Mouse (Mus musculus): ENCODE results near the gene Rnf43. TPM values are rescaled to one million over a fixed set of nuclear protein-coding genes. Genes with fewer than 3 reads are reported as not detected.

Rnf43 gene
- polyA plus RNA-seq, 1 experiment from 2014 or later, result 5.5 TPM

DNA sequence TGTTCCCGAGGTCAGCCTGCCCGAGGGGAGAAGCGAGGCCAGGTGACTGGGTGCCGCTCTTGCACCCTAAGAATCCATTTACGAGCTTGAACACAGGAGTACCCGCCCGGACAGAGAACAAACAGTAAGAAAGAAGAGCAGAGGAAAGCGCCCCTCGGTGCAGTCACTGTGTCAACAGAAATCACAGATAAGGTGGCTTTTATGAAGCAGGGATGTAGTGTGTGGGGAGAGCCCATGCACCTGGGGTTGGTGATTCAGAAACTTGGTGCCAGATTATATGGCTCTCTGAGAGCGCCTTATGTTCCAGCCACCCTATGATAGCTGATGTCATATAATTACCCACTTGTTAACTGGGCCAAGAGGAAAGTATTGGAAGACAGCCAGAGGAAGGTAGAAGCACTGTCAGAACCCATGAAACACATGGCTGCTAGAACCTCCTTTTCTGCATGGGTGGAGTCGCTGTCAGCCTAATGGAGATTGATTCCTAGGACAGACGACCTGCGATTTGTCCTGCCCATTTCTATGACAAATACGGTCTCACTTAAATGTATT lies 34.7 kb downstream of the Rnf43 start:
- no peak overlapping the region for H3K27ac ChIP-seq
- no peaks in the 10 kb centered on the region for H3K27me3 ChIP-seq
- no peak overlapping the region for H3K9ac ChIP-seq
- no peak for ATAC-seq (ENCODE audit: insufficient number of reproducible peaks, insufficient read depth, low FRiP score, low TSS enrichment)
- no peaks in the 10 kb centered on the region for H3K9me3 ChIP-seq
- no peak overlapping the region for H3K4me2 ChIP-seq (replicated peaks)
- H3K36me3 ChIP-seq, result no peaks in the 10 kb centered on the region
- WGBS, result 80% methylated on average over 14 of the region's 14 CpGs
- H3K4me1 ChIP-seq, result no peaks in the 10 kb centered on the region
- H3K4me3 ChIP-seq, result no peak overlapping the region

DNA sequence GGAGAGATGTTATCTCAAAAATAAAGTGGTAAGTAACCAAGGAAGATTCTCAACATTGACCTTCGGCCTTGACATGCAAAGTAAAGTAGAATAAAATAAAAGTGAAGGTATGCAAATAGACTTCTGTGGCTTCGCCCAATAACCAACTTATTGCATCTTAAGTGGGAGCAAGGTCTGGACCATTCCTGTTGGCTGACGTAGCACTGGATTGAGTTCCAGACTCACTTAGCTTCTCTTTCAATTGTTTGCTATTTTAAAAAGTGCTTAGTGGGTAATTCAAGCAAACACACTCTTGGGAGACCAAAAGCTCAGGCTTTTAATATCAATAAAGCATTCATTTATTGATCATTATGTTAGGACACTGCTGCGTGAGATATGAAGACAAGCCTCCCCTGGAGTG lies 35.6 kb downstream of the Rnf43 start:
- WGBS, result 90% methylated on average over 4 of the region's 4 CpGs
- H3K4me1 ChIP-seq, result no peaks in the 10 kb centered on the region
- no peak for ATAC-seq (ENCODE audit: insufficient number of reproducible peaks, insufficient read depth, low FRiP score, low TSS enrichment)
- H3K27me3 ChIP-seq, result no peaks in the 10 kb centered on the region
- H3K9me3 ChIP-seq, result no peaks in the 10 kb centered on the region
- no peak overlapping the region for H3K4me3 ChIP-seq
- H3K4me2 ChIP-seq (replicated peaks), result no peak overlapping the region
- no peaks in the 10 kb centered on the region for H3K36me3 ChIP-seq
- H3K27ac ChIP-seq, result no peak overlapping the region
- no peak overlapping the region for H3K9ac ChIP-seq

DNA sequence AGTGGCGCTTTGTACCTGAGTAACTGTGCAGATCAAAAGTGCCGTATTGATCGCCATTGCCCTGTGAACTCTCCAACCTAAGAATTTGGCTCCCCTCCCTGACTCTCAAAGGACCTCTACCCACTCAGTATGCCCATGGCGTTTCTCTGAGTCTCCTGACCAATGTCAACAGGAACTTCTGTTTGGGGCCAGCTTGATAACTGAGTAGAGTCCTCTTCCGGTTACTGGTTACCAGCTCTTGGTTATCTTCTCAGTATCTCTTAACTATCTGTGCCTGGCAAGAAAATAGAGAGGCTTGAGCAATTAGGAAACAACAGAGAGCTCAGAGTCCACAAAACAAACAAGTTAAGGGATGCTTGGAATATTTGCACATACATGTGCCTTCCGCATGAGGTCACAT lies 38.6 kb downstream of the Rnf43 start:
- Histone ChIP-seq H3K9me3 (no peaks in the 10 kb centered on the region), H3K27ac (no peak overlapping the region), H3K4me1 (no peaks in the 10 kb centered on the region), H3K27me3 (no peaks in the 10 kb centered on the region), H3K4me3 (no peak overlapping the region), H3K4me2 (replicated peaks) (no peak overlapping the region), H3K36me3 (no peaks in the 10 kb centered on the region), H3K9ac (no peak overlapping the region)
- ATAC-seq (ENCODE audit: insufficient number of reproducible peaks, insufficient read depth, low FRiP score, low TSS enrichment), result no peak
- WGBS, result 86% methylated on average over 6 of the region's 6 CpGs

DNA sequence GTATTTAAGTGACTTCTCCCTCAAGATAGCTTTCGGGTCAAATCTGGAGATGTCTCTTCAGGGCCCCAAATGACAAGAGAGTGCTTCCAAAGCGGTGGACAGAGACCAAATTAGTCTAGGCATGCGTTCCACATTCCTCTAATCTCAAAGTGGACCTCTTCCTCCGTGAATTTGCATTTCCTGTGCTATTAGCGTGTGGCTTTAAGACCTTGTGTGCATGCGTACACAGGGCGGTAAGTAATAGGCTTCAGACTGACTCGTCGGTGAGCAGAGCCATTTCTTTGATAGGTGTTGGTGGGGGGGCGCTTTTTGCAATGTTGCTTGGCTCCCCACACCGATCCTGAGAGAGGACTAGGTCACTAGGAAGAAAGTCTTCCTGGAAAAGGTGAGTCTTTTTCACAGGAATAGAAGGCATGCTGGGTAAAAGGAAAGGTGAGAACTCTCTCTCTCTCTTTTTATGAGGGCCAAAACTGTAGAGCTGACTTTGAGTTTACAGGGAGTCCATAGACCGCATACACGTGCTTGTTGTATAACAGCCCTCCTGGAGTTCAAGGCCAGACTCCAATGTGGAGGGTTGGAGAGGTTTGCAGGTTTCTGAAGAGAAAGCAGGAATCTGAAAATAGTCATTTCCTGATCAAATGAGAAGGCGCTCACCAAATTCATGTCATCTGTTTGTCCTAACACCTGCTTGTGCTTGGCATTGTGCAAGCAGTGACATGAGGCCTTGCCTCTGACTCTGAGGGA lies 39.5 kb downstream of the Rnf43 start:
- Histone ChIP-seq H3K4me3 (no peak overlapping the region), H3K36me3 (no peaks in the 10 kb centered on the region), H3K27ac (no peak overlapping the region), H3K9me3 (no peaks in the 10 kb centered on the region), H3K4me2 (replicated peaks) (no peak overlapping the region), H3K9ac (no peak overlapping the region), H3K4me1 (no peaks in the 10 kb centered on the region), H3K27me3 (no peaks in the 10 kb centered on the region)
- 76% methylated on average over 14 of the region's 14 CpGs for WGBS
- ATAC-seq (ENCODE audit: insufficient number of reproducible peaks, insufficient read depth, low FRiP score, low TSS enrichment), result no peak

DNA sequence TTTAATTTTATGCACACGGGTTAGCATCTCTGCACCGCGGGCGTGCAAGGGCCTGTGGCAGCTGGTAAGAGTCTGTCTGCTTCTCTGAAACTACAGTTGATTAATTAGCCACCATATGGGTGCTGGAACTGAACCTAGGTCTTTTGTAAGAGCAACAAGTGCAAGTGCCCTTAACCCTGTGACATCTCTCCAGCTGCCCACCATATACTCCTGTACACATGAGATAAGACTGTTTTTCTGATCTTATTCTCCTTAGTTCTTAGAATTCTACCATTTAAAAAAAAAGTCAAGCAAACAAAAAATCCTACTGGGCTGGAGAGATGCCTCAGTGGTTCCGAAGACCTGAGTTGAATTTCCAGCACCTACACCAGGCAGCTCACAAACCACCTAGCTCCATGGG lies 41.1 kb downstream of the Rnf43 start:
- Histone ChIP-seq H3K4me3 (no peak overlapping the region), H3K27me3 (no peaks in the 10 kb centered on the region), H3K36me3 (no peaks in the 10 kb centered on the region), H3K4me2 (replicated peaks) (no peak overlapping the region), H3K4me1 (no peaks in the 10 kb centered on the region), H3K9me3 (no peaks in the 10 kb centered on the region), H3K9ac (no peak overlapping the region), H3K27ac (no peak overlapping the region)
- no peak for ATAC-seq (ENCODE audit: insufficient number of reproducible peaks, insufficient read depth, low FRiP score, low TSS enrichment)
- WGBS, result 87% methylated on average over 5 of the region's 5 CpGs

DNA sequence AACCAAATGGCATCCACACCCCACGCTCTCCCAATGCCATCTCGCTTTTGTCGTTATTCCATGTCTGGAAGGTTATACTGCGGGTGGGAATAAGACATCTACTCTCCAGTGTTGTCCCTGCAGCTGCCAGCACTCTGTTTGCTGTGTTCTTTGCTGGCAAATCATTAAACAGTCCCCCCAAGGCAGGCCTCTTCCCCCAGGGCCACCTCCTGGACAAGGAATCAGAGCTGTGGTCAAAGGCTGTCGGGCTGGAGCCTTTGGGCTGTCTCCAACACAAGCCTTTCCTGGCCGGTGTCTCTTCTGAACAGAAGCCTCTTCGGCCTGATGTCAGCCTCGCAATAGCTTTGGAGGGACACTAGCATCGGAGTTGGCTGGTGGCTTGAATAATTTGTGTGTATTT lies 41.8 kb downstream of the Rnf43 start:
- WGBS, result 91% methylated on average over 9 of the region's 9 CpGs

DNA sequence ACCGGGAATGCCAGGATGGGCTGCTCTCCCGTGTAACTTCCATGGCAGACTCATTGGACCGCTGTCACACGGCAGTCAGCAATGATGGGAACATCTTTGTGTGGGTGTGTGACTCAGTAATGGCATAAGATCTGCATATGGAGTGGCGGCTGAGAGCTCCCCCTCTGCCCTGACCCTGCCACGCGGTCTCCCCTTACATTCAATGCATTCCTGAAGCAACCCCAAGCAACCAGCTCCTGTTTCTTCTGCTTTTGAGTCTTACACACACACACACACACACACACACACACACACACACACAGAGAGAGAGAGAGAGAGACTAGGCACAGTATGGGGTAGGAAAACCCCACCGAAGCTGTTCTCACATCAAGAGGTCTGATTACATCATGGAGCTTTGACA lies 45.0 kb downstream of the Rnf43 start:
- no peak overlapping the region for H3K9ac ChIP-seq
- no peak overlapping the region for H3K4me2 ChIP-seq (replicated peaks)
- H3K9me3 ChIP-seq, result no peaks in the 10 kb centered on the region
- no peak overlapping the region for H3K4me3 ChIP-seq
- ATAC-seq (ENCODE audit: insufficient number of reproducible peaks, insufficient read depth, low FRiP score, low TSS enrichment), result no peak
- no peaks in the 10 kb centered on the region for H3K27me3 ChIP-seq
- 0 out of 2 replicates have a peak overlapping the region, but pooled peaks have one; percentile 11 for H3K27ac ChIP-seq
- peaks cover 5% of the 10 kb centered on the region; the same call in 1 of the 2 replicates for H3K4me1 ChIP-seq
- no peaks in the 10 kb centered on the region for H3K36me3 ChIP-seq
- WGBS, result 49% methylated on average over 8 of the region's 8 CpGs

More for the DNA sequence above, 41.8 kb downstream of the Rnf43 start:
- no peak overlapping the region for H3K4me2 ChIP-seq (replicated peaks)
- no peaks in the 10 kb centered on the region for H3K9me3 ChIP-seq
- ATAC-seq (ENCODE audit: insufficient number of reproducible peaks, insufficient read depth, low FRiP score, low TSS enrichment), result no peak
- peaks cover under 1% of the 10 kb centered on the region; the same call in 1 of the 2 replicates for H3K4me1 ChIP-seq
- H3K27ac ChIP-seq, result no peak overlapping the region
- no peaks in the 10 kb centered on the region for H3K36me3 ChIP-seq
- no peak overlapping the region for H3K9ac ChIP-seq
- no peaks in the 10 kb centered on the region for H3K27me3 ChIP-seq
- no peak overlapping the region for H3K4me3 ChIP-seq

DNA sequence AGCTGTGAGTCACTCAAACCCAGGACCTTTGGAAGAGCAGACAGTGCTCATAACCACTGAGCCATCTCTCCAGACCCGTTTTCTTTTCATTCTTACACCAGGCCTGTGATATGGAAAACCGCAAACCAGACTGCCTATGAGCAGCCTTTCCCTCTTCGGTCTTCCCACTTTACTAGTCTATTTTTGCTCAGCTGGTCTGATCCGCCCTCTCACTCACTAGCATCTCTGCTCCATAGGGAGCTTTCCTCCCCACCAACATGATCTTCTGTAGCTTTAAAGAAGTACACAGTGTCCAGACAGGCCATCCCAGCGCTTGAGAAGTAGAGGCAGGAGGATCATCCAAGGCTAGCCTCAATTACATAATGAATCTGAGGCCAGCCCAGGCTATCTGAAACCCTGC lies 46.5 kb downstream of the Rnf43 start:
- Histone ChIP-seq H3K4me1 (peaks cover 5% of the 10 kb centered on the region; the same call in 1 of the 2 replicates), H3K9ac (no peak overlapping the region), H3K36me3 (no peaks in the 10 kb centered on the region), H3K4me3 (no peak overlapping the region), H3K9me3 (no peaks in the 10 kb centered on the region), H3K27me3 (no peaks in the 10 kb centered on the region), H3K4me2 (replicated peaks) (no peak overlapping the region), H3K27ac (peak overlapping the region; percentile 69; the same call in 1 of the 2 replicates)
- 80% methylated on average over 5 of the region's 5 CpGs for WGBS
- ATAC-seq (ENCODE audit: insufficient number of reproducible peaks, insufficient read depth, low FRiP score, low TSS enrichment), result no peak

DNA sequence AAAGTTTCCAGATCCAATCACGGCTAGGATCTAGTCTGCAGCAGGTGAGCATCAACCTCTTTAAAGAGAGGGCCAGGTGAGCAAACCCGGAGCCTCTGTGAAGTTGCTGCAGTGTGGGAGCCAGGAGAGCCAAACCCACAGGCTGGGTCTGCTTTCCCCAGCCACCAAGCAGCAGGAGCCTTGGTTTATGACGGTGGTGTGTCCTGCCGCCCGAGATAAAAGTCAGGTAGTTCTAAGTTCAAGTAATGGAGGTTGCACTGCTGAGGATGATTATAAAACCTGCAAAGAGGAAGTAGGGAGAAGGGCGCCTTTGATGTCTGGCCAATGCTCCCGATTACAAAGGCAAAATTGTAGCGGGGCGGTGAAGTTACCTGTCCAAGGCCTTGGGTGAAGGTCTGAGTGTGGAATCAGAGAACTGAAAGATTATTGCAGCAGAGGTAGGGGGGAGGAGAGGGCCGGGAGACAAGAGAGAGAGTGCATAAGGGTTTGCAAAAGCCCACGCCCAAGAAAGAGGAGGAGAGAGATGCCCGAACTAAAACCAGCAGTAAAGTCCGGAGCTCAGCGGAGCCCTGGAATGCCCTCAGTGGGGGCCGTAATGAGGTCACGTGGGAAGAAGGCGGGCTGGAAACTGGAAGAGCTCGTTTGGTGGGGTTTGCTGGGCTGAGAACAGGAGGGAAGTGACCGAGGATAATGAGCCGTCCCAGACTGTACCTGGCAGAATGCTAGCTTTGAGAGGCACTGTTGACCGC lies 47.2 kb downstream of the Rnf43 start:
- no peaks in the 10 kb centered on the region for H3K36me3 ChIP-seq
- WGBS, result 7% methylated on average over 21 of the region's 21 CpGs
- no peaks in the 10 kb centered on the region for H3K9me3 ChIP-seq
- no peak overlapping the region for H3K9ac ChIP-seq
- peaks cover 5% of the 10 kb centered on the region; the same call in 1 of the 2 replicates for H3K4me1 ChIP-seq
- H3K27ac ChIP-seq, result peak overlapping the region; percentile 69
- peak; percentile 52; the same call in 1 of the 2 replicates for ATAC-seq (ENCODE audit: insufficient number of reproducible peaks, insufficient read depth, low FRiP score, low TSS enrichment)
- no peaks in the 10 kb centered on the region for H3K27me3 ChIP-seq
- H3K4me2 ChIP-seq (replicated peaks), result peak overlapping the region; percentile 49
- peak overlapping the region; percentile 16 for H3K4me3 ChIP-seq

DNA sequence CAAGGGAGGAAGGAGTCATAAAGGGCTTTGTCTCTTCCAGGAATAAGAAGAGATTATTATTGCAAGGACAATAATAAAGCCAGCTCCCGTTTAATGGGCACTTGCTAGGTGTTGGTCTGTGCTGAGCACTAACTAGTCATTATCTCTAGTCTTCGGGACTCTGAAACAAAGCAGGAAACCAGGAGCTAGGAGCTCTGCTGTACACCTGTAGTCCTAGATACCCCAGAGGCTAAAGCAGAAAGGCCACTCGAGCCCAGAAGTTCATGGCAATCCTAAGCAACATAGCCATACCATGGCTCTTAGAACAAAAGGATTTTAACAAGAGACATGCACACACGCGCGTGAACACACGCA lies 47.7 kb downstream of the Rnf43 start:
- H3K4me3 ChIP-seq, result peak overlapping the region; percentile 16
- H3K9me3 ChIP-seq, result no peaks in the 10 kb centered on the region
- no peak for ATAC-seq (ENCODE audit: insufficient number of reproducible peaks, insufficient read depth, low FRiP score, low TSS enrichment)
- peak overlapping the region; percentile 49 for H3K4me2 ChIP-seq (replicated peaks)
- H3K27me3 ChIP-seq, result no peaks in the 10 kb centered on the region
- WGBS, result 52% methylated on average over 7 of the region's 7 CpGs
- H3K9ac ChIP-seq, result no peak overlapping the region
- peaks cover 5% of the 10 kb centered on the region; the same call in 1 of the 2 replicates for H3K4me1 ChIP-seq
- no peaks in the 10 kb centered on the region for H3K36me3 ChIP-seq
- H3K27ac ChIP-seq, result peak overlapping the region; percentile 43; the same call in 1 of the 2 replicates

DNA sequence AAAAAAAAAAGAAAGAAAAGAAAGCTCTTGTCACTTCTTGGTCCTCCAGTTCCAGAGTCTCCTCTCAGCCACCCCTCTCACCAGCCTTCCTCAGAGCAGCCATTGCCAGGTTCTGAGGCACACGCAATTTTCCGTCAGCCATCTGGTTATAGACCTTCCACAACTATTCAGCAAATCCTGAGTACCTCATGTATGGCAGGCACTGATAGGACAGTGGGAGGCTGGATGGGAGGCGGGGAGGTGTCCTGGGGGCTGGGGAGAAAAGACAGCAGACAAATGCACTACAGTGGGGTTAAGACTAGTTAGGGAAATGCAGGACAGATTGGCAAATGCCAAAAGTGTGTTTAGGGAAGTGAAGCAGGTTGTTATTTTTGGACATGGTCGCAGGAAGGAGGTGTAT lies 49.7 kb downstream of the Rnf43 start:
- Histone ChIP-seq H3K9me3 (no peaks in the 10 kb centered on the region), H3K36me3 (no peaks in the 10 kb centered on the region), H3K9ac (no peak overlapping the region), H3K4me2 (replicated peaks) (no peak overlapping the region), H3K27ac (no peak overlapping the region), H3K4me1 (peaks cover 5% of the 10 kb centered on the region; the same call in 1 of the 2 replicates), H3K4me3 (no peak overlapping the region), H3K27me3 (no peaks in the 10 kb centered on the region)
- WGBS, result 79% methylated on average over 4 of the region's 4 CpGs
- no peak for ATAC-seq (ENCODE audit: insufficient number of reproducible peaks, insufficient read depth, low FRiP score, low TSS enrichment)

DNA sequence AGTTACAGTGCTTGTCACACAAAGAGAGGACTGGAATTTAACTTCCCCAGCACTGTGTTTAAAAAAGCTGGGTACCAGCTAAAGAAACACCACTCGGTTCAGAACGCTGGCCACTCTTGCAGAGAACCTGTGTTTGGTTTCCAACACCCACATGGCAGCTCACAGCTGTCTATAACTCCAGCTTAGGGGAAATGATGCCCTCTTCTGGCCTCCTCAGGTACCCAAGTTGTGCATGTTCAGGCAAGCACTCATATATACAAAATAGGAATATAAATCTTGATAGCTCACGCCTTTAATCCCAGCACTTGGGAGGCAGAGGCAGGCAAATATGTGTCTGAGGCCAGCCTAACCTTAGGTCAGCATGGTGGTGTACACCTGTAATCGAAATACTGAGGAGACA lies 53.5 kb downstream of the Rnf43 start:
- Histone ChIP-seq H3K9ac (no peak overlapping the region), H3K9me3 (no peaks in the 10 kb centered on the region), H3K4me2 (replicated peaks) (no peak overlapping the region), H3K27me3 (no peaks in the 10 kb centered on the region), H3K4me3 (no peak overlapping the region), H3K36me3 (no peaks in the 10 kb centered on the region), H3K27ac (no peak overlapping the region), H3K4me1 (no peaks in the 10 kb centered on the region)
- WGBS, result 87% methylated on average over 4 of the region's 4 CpGs
- ATAC-seq (ENCODE audit: insufficient number of reproducible peaks, insufficient read depth, low FRiP score, low TSS enrichment), result no peak
